Mouse (Mus musculus) limb, embryonic 15.5 days (tissue): ENCODE data around the gene Orai3. TPM values are rescaled to one million over a fixed set of nuclear protein-coding genes. Genes with fewer than 3 reads are reported as not detected.
"Not testable (repeated sequence)": the region's sequence is repeated elsewhere in the genome, so short reads cannot be mapped to it uniquely, and the experiment has no call there.

ENCODE experiments used
- ATAC-seq: fragments of 200-750 bp; cut with Nextera tagmentation; 2 replicates; pipeline ENCODE4 v1.8.0; 2017; ENCODE audit warnings: low read depth, moderate TSS enrichment; ENCODE audit not compliant: insufficient number of reproducible peaks, low FRiP score, low TSS enrichment
- H3K27ac ChIP-seq: fragments of 300-500 bp; sonication (generic); 2 replicates; pipeline ENCODE4 v1.5.1; 2015; ENCODE audit warnings: moderate library complexity, mild to moderate bottlenecking, inconsistent platforms
- H3K27me3 ChIP-seq: fragments of 300-500 bp; sonication (generic); 2 replicates; pipeline ENCODE4 v1.6.1; 2015; ENCODE audit warnings: inconsistent platforms
- H3K36me3 ChIP-seq: fragments of 300-500 bp; sonication (generic); 2 replicates; pipeline ENCODE4 v1.6.1; 2015; ENCODE audit warnings: inconsistent platforms
- H3K4me1 ChIP-seq: fragments of 300-500 bp; sonication (generic); 2 replicates; pipeline ENCODE4 v1.6.1; 2015; ENCODE audit warnings: inconsistent platforms
- H3K4me2 ChIP-seq: fragments of 300-500 bp; sonication (generic); 2 replicates; pipeline ENCODE4 v1.6.1; 2015; ENCODE audit warnings: mild to moderate bottlenecking, inconsistent platforms
- H3K4me3 ChIP-seq: fragments of 300-500 bp; sonication (generic); 2 replicates; pipeline ENCODE4 v1.5.1; 2015; ENCODE audit warnings: mild to moderate bottlenecking, inconsistent platforms
- H3K9ac ChIP-seq: fragments of 300-500 bp; sonication (generic); 2 replicates; pipeline ENCODE4 v1.6.1; 2015; ENCODE audit warnings: inconsistent platforms
- H3K9me3 ChIP-seq: fragments of 300-500 bp; sonication (generic); 2 replicates; pipeline ENCODE4 v1.6.1; 2016; ENCODE audit warnings: inconsistent platforms
- WGBS: fragments of 180-500 bp; shearing (Covaris S2); methylation state at CpG from one replicate; pipeline ENCODE4 v1.1.7; 2015; 5-methylcytosine and 5-hydroxymethylcytosine counted together
- polyA plus RNA-seq: library from polyadenylated mRNA; unstranded; fragments of >200 nt; fragmentation: Nextera tagmentation; extraction: Ambion mirVana; gene quantifications from 2 replicates; pipeline ENCODE4 v1.2.1, GENCODE M21; 2015

The Orai3 gene
- polyA plus RNA-seq, 1 experiment from 2014 or later = 23.6 TPM

DNA sequence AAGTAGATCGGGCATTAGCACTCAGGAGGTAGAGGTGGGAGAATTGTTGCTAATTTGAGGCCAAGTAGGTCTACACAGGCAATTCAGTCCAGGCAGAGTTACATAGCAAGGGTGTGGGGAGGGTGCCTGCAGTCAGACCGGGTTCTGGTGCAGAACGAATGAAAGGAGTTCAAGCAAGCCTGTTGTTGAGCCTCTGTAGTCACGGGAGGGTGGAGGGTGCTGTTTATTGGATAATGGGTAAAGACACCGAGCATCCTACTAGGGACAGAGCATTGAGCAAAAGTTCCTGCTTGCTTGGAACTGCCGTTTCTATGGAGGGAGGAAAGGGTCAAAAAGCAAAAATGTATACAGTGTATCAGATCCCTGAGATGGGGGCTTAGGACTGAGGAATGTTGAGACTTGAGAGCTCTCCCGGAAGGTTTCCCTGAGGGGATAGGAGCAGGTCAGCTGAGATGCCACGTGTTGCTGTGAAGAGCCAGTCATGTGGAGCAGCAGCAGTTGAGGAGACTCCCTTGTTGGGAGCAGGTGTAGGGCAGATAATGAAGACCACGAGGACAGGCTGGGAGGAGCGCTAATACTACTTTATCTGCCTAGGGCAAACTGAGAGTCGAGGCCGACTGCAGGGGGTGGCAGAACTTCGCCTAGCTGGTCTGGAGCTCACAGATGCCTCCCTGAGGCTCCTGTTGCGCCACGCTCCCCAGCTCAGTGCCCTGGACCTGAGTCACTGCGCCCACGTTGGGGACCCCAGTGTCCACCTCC lies 2.6 kb upstream of the Orai3 start:
- Histone ChIP-seq H3K9me3 (no peaks in the 10 kb centered on the region), H3K9ac (no peak overlapping the region), H3K4me1 (peaks cover 26% of the 10 kb centered on the region), H3K4me2 (no peak overlapping the region), H3K36me3 (peaks cover 53% of the 10 kb centered on the region), H3K27ac (peak overlapping the region; percentile 47; the same call in 1 of the 2 replicates), H3K27me3 (no peaks in the 10 kb centered on the region), H3K4me3 (no peak overlapping the region)
- no peak for ATAC-seq
- 74% methylated on average over 17 of the region's 17 CpGs for WGBS

DNA sequence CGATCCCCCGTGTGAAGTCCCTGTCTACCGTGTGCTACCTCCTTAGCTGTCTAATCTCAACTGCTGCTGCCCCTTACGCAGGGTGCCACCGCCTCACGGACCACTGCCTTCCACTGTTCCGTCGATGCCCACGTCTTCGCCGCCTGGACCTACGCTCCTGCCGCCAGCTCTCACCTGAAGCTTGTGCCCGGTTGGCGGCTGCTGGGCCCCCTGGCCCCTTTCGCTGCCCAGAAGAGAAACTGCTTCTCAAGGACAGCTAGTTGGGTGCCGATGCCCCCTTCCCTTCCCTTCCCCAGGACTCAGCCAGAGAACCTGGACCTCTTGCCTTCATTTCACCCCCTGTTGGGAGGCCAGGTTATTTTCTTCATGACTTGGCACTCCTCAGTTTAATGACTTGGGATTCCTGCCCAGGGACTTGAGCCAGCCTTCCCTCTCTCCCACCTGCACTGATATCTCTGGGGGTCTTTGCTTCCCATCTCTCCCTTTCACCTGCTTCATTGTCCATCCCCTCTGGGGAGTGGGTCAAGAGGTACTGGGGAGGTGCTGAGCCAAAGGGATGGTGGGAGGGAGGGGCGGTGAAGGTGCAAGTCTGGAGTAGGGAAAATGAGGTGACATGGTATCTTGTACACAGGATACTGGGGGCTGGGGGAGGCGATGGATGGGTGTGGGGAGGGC lies 1.8 kb upstream of the Orai3 start:
- WGBS = 93% methylated on average over 19 of the region's 19 CpGs
- Histone ChIP-seq H3K9me3 (no peaks in the 10 kb centered on the region), H3K4me2 (no peak overlapping the region), H3K36me3 (peaks cover 48% of the 10 kb centered on the region), H3K27me3 (no peaks in the 10 kb centered on the region), H3K27ac (peak overlapping the region; percentile 81), H3K4me1 (peaks cover 26% of the 10 kb centered on the region), H3K9ac (no peak overlapping the region), H3K4me3 (no peak overlapping the region)
- no peak for ATAC-seq

DNA sequence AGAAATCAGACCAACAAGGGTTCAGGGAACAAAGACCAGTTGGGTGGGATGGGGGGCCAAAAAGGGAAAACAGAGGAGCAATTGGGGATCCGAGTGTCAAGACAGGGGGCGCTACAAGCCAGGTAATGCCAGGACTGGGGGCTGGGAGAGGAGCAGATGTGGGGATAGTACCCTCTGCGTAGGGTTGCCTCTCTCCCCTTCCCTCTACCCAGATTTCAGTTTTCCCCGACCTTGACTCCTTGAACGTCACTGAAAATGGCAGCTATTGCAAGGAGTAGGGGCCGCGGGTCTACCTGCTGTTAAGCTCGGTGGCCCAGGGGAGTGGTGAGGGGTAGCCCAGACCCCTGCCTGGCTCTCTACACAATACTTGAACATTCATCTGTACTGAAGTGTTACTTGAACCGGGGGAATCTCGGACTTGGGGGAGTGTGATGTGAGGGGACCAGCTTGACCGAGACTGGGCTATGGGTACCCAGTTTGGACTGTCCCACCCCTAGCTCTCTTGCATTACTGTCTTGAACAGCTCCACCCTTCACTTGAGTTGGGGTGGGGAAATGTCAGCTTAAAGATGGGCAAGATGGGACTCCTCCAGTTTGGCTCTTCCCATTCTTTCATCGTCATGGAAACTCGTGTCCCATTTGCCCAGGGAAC lies 1.1 kb upstream of the Orai3 start:
- no peak for ATAC-seq

DNA sequence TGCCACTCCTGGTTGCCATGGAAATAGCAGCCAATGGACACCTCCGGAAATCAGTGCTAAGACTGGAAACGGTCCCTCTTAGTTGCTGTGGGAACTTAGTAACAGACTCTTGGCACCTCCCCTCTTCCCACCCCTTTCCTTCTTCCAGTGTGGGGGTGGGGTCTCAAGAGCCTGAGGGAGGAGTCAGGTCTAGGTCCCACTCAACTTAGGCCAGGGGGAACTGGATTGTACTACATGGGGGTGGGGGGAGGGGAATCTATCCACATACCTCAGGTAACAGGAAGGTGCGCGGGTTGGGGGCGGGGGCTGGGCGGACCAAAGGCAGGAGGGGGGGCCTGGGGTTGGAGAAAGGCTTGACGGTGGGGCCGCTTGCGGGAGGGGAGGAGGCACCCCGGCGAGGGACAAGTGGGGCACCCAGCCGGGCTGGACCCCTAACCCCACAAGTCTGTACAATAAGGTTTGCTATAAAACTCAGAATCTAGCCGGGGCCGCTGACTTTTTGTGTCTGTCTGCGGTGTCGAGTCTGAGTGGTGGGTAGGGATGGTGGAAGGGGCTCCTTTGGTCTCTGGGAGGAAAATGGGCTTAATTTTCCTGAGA lies 520 bp upstream of the Orai3 start:
- WGBS = under 1% methylated on average over 16 of the region's 16 CpGs
- Histone ChIP-seq H3K4me1 (peaks cover 32% of the 10 kb centered on the region), H3K9ac (peak overlapping the region; percentile 74), H3K4me2 (peak overlapping the region; percentile 88), H3K27ac (peak overlapping the region; percentile 88), H3K36me3 (peaks cover 38% of the 10 kb centered on the region), H3K9me3 (no peaks in the 10 kb centered on the region), H3K27me3 (no peaks in the 10 kb centered on the region), H3K4me3 (peak overlapping the region; percentile 70)
- peak; percentile 90 for ATAC-seq

More for the DNA sequence above, 1.1 kb upstream of the Orai3 start:
- 53% methylated on average over 13 of the region's 13 CpGs for WGBS
- Histone ChIP-seq H3K4me1 (peaks cover 26% of the 10 kb centered on the region), H3K4me3 (0 out of 2 replicates have a peak overlapping the region, but pooled peaks have one; percentile 70), H3K36me3 (peaks cover 44% of the 10 kb centered on the region), H3K9ac (no peak overlapping the region), H3K27me3 (no peaks in the 10 kb centered on the region), H3K4me2 (peak overlapping the region; percentile 88), H3K9me3 (no peaks in the 10 kb centered on the region), H3K27ac (peak overlapping the region; percentile 81)

DNA sequence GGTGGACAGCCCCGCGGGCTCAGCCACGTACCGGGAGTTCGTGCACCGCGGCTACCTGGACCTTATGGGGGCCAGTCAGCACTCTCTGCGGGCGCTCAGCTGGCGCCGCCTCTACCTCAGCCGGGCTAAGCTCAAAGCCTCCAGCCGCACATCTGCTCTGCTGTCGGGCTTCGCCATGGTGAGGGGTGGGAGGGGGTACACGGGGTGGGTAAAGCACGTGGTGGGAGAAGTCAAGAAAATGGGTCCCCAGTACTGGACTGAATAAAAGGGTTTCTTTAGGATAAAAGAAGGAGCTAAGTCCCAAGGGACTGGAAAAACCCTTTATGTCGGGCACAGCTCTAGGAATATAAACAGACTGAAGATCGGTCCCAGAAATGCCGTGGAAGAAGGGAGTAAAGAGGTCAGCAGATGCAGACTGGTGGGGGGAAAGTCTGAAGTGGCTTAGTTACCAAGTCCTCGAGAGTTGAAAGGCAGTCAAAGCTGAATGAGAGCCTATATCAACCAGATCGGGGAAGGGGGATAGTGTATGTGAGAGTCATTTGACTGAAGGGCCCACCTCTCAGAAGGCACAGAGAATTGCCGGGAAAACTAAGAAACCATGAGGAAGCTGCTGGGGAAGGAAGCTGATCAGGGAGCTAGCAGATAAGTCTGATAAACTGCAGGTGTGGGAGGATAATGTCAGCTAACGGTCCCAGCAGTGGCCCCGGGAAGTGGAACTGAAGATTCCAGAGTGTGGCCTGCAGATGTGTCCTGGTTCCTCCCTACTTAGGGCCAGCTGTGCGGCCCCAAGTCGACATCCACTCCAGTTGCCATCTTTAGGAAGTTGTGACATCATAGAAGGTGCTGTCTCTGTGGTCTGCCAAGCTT lies 657 bp downstream of the Orai3 start:
- Histone ChIP-seq H3K9ac (peak overlapping the region; percentile 74), H3K36me3 (peaks cover 26% of the 10 kb centered on the region), H3K27ac (peak overlapping the region; percentile 88), H3K27me3 (no peaks in the 10 kb centered on the region), H3K4me2 (peak overlapping the region; percentile 88), H3K9me3 (no peaks in the 10 kb centered on the region), H3K4me3 (peak overlapping the region; percentile 70), H3K4me1 (peaks cover 32% of the 10 kb centered on the region)
- ATAC-seq = peak; percentile 2; the same call in 1 of the 2 replicates
- WGBS = 2% methylated on average over 27 of the region's 27 CpGs

DNA sequence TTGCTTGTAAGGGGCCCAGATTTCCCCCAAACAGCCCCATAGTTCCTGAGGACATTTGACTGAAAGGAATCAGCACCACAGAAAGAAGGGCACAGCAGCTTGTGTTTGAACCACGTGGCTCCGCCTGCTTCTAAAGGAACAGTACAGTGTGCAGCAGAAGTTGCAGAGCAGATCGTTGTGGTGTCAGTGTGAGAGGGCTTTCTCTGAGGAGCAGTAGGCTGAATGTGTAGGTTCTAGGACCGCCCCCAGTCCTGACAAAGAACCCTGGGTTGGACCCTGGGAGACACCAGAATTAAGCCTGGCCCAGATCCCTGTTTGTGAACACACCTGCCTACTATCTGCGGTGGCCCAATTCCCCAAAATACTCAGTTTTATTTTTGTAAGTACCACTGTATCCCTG lies 1.6 kb downstream of the Orai3 start:
- no peaks in the 10 kb centered on the region for H3K27me3 ChIP-seq
- 58% methylated on average over 5 of the region's 5 CpGs for WGBS
- H3K4me3 ChIP-seq = peak overlapping the region; percentile 70; the same call in 1 of the 2 replicates
- H3K9me3 ChIP-seq = no peaks in the 10 kb centered on the region
- peak overlapping the region; percentile 88; the same call in 1 of the 2 replicates for H3K4me2 ChIP-seq
- no peak overlapping the region for H3K9ac ChIP-seq
- 0 out of 2 replicates have a peak overlapping the region, but pooled peaks have one; percentile 88 for H3K27ac ChIP-seq
- no peak for ATAC-seq
- peaks cover 36% of the 10 kb centered on the region for H3K4me1 ChIP-seq
- peaks cover 17% of the 10 kb centered on the region for H3K36me3 ChIP-seq

DNA sequence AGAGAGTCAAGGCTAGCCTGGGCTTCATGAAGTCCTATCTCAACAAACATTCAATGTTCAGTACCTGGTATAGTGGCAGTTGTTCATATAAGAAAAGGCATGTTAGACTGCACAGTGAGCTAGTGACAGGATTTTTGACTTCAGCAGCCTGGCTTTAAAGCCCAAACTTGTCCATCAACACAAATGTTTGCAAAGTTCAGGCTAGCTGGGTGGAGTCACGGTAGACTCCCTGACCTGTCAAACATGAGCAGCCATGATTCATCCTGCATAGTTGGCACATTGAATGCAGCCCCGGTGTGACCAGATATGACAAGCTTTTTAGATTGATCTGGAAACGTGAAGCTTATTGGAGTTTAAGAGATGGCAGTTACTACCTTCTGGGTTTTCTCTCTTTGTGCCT lies 2.5 kb downstream of the Orai3 start:
- Histone ChIP-seq H3K4me2 (no peak overlapping the region), H3K9me3 (no peaks in the 10 kb centered on the region), H3K27me3 (no peaks in the 10 kb centered on the region), H3K27ac (no peak overlapping the region), H3K4me3 (no peak overlapping the region), H3K36me3 (peaks cover 12% of the 10 kb centered on the region), H3K4me1 (peaks cover 36% of the 10 kb centered on the region), H3K9ac (no peak overlapping the region)
- ATAC-seq = no peak
- WGBS = 64% methylated on average over 3 of the region's 3 CpGs

DNA sequence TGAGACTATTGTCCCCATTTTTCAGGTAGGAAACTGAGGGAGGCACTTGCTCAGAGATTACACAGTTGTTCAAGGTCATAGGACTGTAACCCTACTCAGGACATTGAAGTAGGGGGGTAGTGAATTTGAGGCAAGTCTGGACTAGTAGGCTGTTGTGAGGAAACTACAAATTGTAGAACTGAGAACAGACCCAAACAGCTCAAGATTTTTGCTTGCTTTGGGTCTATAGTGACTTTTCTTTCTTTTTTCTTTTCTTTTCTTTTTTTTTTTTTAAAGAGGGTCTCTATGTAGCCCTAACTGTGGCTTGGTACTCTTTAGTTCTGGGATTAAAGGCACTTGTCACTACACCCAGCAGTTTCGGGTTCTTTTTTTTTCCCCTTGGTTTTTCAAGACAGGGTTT lies 2.9 kb downstream of the Orai3 start:
- Histone ChIP-seq H3K27me3 (no peaks in the 10 kb centered on the region), H3K9me3 (no peaks in the 10 kb centered on the region), H3K27ac (no peak overlapping the region), H3K9ac (no peak overlapping the region), H3K4me2 (no peak overlapping the region), H3K4me3 (no peak overlapping the region), H3K36me3 (peaks cover 7% of the 10 kb centered on the region), H3K4me1 (peaks cover 36% of the 10 kb centered on the region)
- ATAC-seq = no peak
- WGBS = 78% methylated on average over 1 of the region's 1 CpGs

DNA sequence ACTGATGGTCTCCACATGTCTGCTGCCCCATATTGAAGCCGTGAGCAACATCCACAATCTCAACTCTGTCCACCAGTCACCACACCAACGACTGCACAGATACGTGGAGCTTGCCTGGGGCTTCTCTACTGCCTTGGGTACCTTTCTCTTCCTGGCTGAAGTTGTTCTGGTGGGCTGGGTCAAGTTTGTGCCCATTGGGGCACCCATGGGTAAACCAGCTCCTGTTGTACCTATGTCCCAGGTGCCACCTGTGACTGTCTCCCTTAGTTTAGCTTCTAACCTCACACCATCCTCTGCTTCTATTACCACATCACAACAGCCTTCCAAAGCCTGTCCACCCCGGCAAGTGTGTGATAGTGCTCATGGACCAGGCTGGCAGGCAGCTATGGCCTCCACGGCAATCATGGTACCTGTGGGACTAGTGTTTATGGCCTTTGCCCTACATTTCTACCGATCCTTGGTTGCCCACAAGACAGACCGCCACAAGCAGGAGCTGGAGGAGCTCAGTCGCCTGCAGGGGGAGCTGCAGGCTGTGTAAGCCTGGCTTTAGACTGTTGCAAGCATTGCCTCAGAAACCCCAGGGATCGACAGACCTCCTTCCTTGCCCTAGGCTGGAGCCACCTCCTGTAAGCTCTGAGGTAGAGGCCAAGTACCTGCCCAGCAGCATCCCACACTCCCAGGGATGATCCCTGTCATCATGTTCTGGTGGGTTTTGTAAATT lies 4.2 kb downstream of the Orai3 start:
- H3K4me2 ChIP-seq = no peak overlapping the region
- H3K36me3 ChIP-seq = peaks cover 3% of the 10 kb centered on the region; the same call in 1 of the 2 replicates
- no peak for ATAC-seq
- H3K9me3 ChIP-seq = no peaks in the 10 kb centered on the region
- 38% methylated on average over 9 of the region's 9 CpGs for WGBS
- H3K4me3 ChIP-seq = no peak overlapping the region
- H3K9ac ChIP-seq = no peak overlapping the region
- no peaks in the 10 kb centered on the region for H3K27me3 ChIP-seq
- H3K4me1 ChIP-seq = peaks cover 36% of the 10 kb centered on the region
- no peak overlapping the region for H3K27ac ChIP-seq

DNA sequence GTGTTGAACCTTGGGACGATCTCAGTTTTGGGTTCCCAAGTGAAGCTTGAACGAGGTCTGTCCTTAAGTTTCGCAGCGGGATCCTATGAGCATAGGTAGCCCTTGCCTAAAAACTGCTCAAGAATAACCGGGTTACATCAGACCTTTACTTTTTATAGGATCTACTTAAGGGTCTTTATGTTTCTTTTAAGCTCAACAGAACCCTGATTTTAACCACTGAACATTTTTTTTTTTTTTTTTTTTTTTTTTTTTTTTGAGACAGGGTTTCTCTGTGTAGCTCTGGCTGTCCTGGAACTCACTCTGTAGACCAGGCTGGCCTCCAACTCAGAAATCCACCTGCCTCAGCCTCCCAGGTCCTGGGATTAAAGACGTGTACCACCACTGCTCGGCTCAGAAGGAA lies 6.2 kb downstream of the Orai3 start:
- Histone ChIP-seq H3K36me3 (peaks cover 21% of the 10 kb centered on the region), H3K4me3 (peak overlapping the region; percentile 86), H3K27ac (peak overlapping the region; percentile 99), H3K9ac (peak overlapping the region; percentile 85), H3K4me1 (peaks cover 25% of the 10 kb centered on the region), H3K4me2 (peak overlapping the region; percentile 76)
- H3K9me3 ChIP-seq, H3K27me3 ChIP-seq, ATAC-seq: not testable (repeated sequence)
- WGBS = 60% methylated on average over 7 of the region's 7 CpGs
